Mouse (Mus musculus): ENCODE measurements around the gene Tmem237. TPM values are rescaled to one million over a fixed set of nuclear protein-coding genes. Genes with fewer than 3 reads are reported as not detected.

Tmem237 gene
- polyA plus RNA-seq (2014; fragmentation: Nextera tagmentation; extraction: Ambion mirVana) = 20.5 and 24.1 TPM in 2 replicates

DNA sequence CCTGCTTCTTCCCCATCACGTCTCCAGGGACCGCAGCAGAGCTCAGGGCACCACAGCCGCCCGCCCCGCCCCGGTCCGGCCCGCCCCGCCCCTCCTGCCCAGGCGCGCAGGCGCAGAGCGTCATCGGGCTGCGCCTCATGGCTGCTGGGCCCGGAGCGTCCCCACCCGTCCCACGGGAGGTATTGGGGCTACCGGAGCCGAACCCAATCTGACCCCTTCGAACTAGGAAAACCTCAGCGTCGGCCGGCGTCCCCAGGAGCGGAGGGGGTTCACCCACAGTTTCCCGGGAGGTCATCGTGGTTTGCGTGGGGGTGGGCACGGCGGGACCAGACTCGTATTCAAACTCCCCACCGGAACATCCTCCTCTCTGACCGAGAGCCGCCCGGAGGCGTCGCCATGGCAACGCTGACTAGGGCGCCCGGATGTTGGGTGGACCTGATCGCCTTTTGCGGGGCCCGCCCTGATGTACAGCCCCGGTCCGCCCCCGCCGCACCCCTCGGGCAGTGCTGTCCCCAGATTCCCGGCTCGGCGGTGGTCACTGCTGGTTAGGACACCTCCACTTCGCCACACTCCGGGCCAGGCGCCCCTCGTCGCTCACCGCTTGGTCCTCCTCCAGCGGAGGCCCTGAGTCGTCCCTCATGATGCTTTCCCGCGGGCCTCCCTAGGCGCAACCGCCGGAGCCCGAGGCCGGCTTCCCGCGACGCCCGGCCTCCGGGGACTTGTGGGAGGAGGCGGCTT is at the start of gene Tmem237:
Gene Tmem237, minus strand, starts transcription at position 689 of the 738 bp plus-strand sequence.
- DNase-seq (ENCODE audit: low spot score) = peak; percentile 95
- H3K27ac ChIP-seq (ENCODE audit: low read depth, low read length) = peak within 1 kb of the TSS; percentile 74
- under 1% methylated on average over 74 of the region's 74 CpGs for WGBS
- H3K4me2 ChIP-seq = peak within 1 kb of the TSS; percentile 96
- H3K9ac ChIP-seq (ENCODE audit: low read depth, low read length) = peak within 1 kb of the TSS; percentile 82
- no peaks in the 10 kb centered on the region for H3K36me3 ChIP-seq (ENCODE audit: control insufficient read depth, insufficient read depth, low read length)
- H3K27me3 ChIP-seq (replicated peaks; ENCODE audit: control insufficient read depth, insufficient read depth, low read length) = no peaks in the 10 kb centered on the region
- peak within 1 kb of the TSS; percentile 77 for H3K4me3 ChIP-seq (ENCODE audit: low read depth, low read length)
- H3K4me1 ChIP-seq (replicated peaks; ENCODE audit: control insufficient read depth, insufficient read depth, low read length) = peaks cover 3% of the 10 kb centered on the region; the same call in 1 of the 2 replicates
- peak; percentile 96 for ATAC-seq (replicated peaks; ENCODE audit: low FRiP score)
- H3K9me3 ChIP-seq (ENCODE audit: control insufficient read depth, low read length) = no peaks in the 10 kb centered on the region

DNA sequence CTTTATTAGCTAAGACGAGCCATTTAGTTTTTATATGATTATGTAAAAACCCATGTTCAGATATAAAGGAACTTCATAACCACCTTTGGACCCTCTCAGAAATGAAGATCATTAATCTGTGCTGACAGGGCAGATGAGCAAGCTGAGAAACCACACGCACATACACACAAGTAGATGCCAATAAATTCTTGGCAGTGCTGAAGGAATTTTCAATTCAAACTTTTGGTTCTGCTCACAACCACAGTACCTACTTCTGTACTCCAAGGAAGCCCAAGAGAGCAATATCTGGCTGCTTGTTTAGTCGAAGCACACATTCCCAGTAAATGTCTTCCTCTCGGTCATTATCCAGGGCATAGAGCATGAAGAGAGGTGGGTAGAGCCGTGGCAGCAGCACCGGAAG is 49.4 kb upstream of the Tmem237 start:
- Histone ChIP-seq H3K9ac (ENCODE audit: low read depth, low read length) (no peak overlapping the region), H3K27me3 (replicated peaks; ENCODE audit: control insufficient read depth, insufficient read depth, low read length) (no peaks in the 10 kb centered on the region), H3K9me3 (ENCODE audit: control insufficient read depth, low read length) (no peaks in the 10 kb centered on the region), H3K36me3 (ENCODE audit: control insufficient read depth, insufficient read depth, low read length) (peaks cover 7% of the 10 kb centered on the region), H3K4me2 (no peak overlapping the region), H3K4me1 (replicated peaks; ENCODE audit: control insufficient read depth, insufficient read depth, low read length) (peaks cover 21% of the 10 kb centered on the region), H3K27ac (ENCODE audit: low read depth, low read length) (no peak overlapping the region), H3K4me3 (ENCODE audit: low read depth, low read length) (no peak overlapping the region)
- 82% methylated on average over 6 of the region's 6 CpGs for WGBS
- ATAC-seq (replicated peaks; ENCODE audit: low FRiP score) (no peak), DNase-seq (ENCODE audit: low spot score) (no peak)

- Histone ChIP-seq H3K36me3 (ENCODE audit: control insufficient read depth, insufficient read depth, low read length) (peaks cover 7% of the 10 kb centered on the region), H3K27me3 (replicated peaks; ENCODE audit: control insufficient read depth, insufficient read depth, low read length) (no peaks in the 10 kb centered on the region), H3K4me2 (no peak overlapping the region), H3K9ac (ENCODE audit: low read depth, low read length) (no peak overlapping the region), H3K4me1 (replicated peaks; ENCODE audit: control insufficient read depth, insufficient read depth, low read length) (peaks cover 20% of the 10 kb centered on the region), H3K9me3 (ENCODE audit: control insufficient read depth, low read length) (no peaks in the 10 kb centered on the region), H3K27ac (ENCODE audit: low read depth, low read length) (no peak overlapping the region), H3K4me3 (ENCODE audit: low read depth, low read length) (no peak overlapping the region)
- ATAC-seq (replicated peaks; ENCODE audit: low FRiP score) (no peak), DNase-seq (ENCODE audit: low spot score) (no peak)
- WGBS = 54% methylated on average over 2 of the region's 2 CpGs
Measured at GRCm38 (mm10) chr1:59168556-59168955, 48.3 kb upstream of the Tmem237 start.

GRCm38 (mm10) chr1:59167654-59168425 is 47.6 kb upstream of the Tmem237 start:
- H3K27me3 ChIP-seq (replicated peaks; ENCODE audit: control insufficient read depth, insufficient read depth, low read length) = no peaks in the 10 kb centered on the region
- H3K4me1 ChIP-seq (replicated peaks; ENCODE audit: control insufficient read depth, insufficient read depth, low read length) = peaks cover 13% of the 10 kb centered on the region
- no peaks in the 10 kb centered on the region for H3K9me3 ChIP-seq (ENCODE audit: control insufficient read depth, low read length)
- no peak overlapping the region for H3K4me3 ChIP-seq (ENCODE audit: low read depth, low read length)
- peaks cover 4% of the 10 kb centered on the region; the same call in 1 of the 2 replicates for H3K36me3 ChIP-seq (ENCODE audit: control insufficient read depth, insufficient read depth, low read length)
- no peak overlapping the region for H3K9ac ChIP-seq (ENCODE audit: low read depth, low read length)
- DNase-seq (ENCODE audit: low spot score) = no peak
- no peak overlapping the region for H3K4me2 ChIP-seq
- WGBS = 73% methylated on average over 4 of the region's 4 CpGs
- no peak overlapping the region for H3K27ac ChIP-seq (ENCODE audit: low read depth, low read length)
- ATAC-seq (replicated peaks; ENCODE audit: low FRiP score) = no peak

GRCm38 (mm10) chr1:59166232-59166905 is 46.2 kb upstream of the Tmem237 start:
- Histone ChIP-seq H3K9me3 (ENCODE audit: control insufficient read depth, low read length) (no peaks in the 10 kb centered on the region), H3K9ac (ENCODE audit: low read depth, low read length) (no peak overlapping the region), H3K4me1 (replicated peaks; ENCODE audit: control insufficient read depth, insufficient read depth, low read length) (no peaks in the 10 kb centered on the region), H3K4me2 (no peak overlapping the region), H3K27me3 (replicated peaks; ENCODE audit: control insufficient read depth, insufficient read depth, low read length) (no peaks in the 10 kb centered on the region), H3K4me3 (ENCODE audit: low read depth, low read length) (no peak overlapping the region), H3K36me3 (ENCODE audit: control insufficient read depth, insufficient read depth, low read length) (peaks cover 4% of the 10 kb centered on the region; the same call in 1 of the 2 replicates), H3K27ac (ENCODE audit: low read depth, low read length) (no peak overlapping the region)
- WGBS = 95% methylated on average over 9 of the region's 9 CpGs
- no peak for ATAC-seq (replicated peaks; ENCODE audit: low FRiP score)
- no peak for DNase-seq (ENCODE audit: low spot score)

GRCm38 (mm10) chr1:59163918-59164317 is 43.7 kb upstream of the Tmem237 start:
- Histone ChIP-seq H3K9ac (ENCODE audit: low read depth, low read length) (no peak overlapping the region), H3K4me3 (ENCODE audit: low read depth, low read length) (no peak overlapping the region), H3K27me3 (replicated peaks; ENCODE audit: control insufficient read depth, insufficient read depth, low read length) (no peaks in the 10 kb centered on the region), H3K4me2 (no peak overlapping the region), H3K9me3 (ENCODE audit: control insufficient read depth, low read length) (no peaks in the 10 kb centered on the region), H3K27ac (ENCODE audit: low read depth, low read length) (no peak overlapping the region), H3K36me3 (ENCODE audit: control insufficient read depth, insufficient read depth, low read length) (peaks cover 4% of the 10 kb centered on the region; the same call in 1 of the 2 replicates), H3K4me1 (replicated peaks; ENCODE audit: control insufficient read depth, insufficient read depth, low read length) (no peaks in the 10 kb centered on the region)
- ATAC-seq (replicated peaks; ENCODE audit: low FRiP score) = no peak
- 67% methylated on average over 5 of the region's 5 CpGs for WGBS
- no peak for DNase-seq (ENCODE audit: low spot score)

DNA sequence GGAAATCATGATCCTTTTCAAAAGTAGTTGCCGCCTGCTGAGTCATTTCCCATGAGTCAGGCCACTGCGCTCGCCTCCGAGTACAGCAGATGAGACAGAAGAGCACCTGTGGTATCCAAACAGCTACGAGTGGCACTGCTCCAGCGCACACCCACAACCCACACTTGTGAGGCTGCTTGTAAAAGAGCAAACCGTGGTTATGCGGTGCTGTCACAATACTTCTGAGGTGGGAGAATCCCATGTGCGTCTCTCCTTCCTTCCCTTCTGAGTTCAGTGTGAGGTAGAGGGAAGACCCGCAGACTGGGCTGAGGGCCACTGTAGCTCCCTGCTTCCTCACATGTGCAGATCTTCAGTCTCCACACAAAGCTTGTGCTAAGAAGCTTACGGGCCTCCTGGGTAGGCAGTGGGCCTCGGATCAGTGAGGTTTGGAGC is 42.8 kb upstream of the Tmem237 start, which contains the start of gene Mpp4:
Gene Mpp4, minus strand, starts transcription at position 360 of the 432 bp plus-strand sequence.
- ATAC-seq (replicated peaks; ENCODE audit: low FRiP score) = no peak
- 58% methylated on average over 12 of the region's 12 CpGs for WGBS
- H3K36me3 ChIP-seq (ENCODE audit: control insufficient read depth, insufficient read depth, low read length) = peaks cover 4% of the 10 kb centered on the region; the same call in 1 of the 2 replicates
- H3K4me1 ChIP-seq (replicated peaks; ENCODE audit: control insufficient read depth, insufficient read depth, low read length) = no peaks in the 10 kb centered on the region
- H3K9me3 ChIP-seq (ENCODE audit: control insufficient read depth, low read length) = no peaks in the 10 kb centered on the region
- no peak within 1 kb of the TSS for H3K4me2 ChIP-seq
- no peak within 1 kb of the TSS for H3K4me3 ChIP-seq (ENCODE audit: low read depth, low read length)
- H3K9ac ChIP-seq (ENCODE audit: low read depth, low read length) = no peak within 1 kb of the TSS
- H3K27me3 ChIP-seq (replicated peaks; ENCODE audit: control insufficient read depth, insufficient read depth, low read length) = no peaks in the 10 kb centered on the region
- DNase-seq (ENCODE audit: low spot score) = no peak
- no peak within 1 kb of the TSS for H3K27ac ChIP-seq (ENCODE audit: low read depth, low read length)

GRCm38 (mm10) chr1:59162309-59163024 is 42.3 kb upstream of the Tmem237 start:
- no peak overlapping the region for H3K9ac ChIP-seq (ENCODE audit: low read depth, low read length)
- no peak overlapping the region for H3K27ac ChIP-seq (ENCODE audit: low read depth, low read length)
- no peak overlapping the region for H3K4me2 ChIP-seq
- 85% methylated on average over 8 of the region's 8 CpGs for WGBS
- H3K27me3 ChIP-seq (replicated peaks; ENCODE audit: control insufficient read depth, insufficient read depth, low read length) = no peaks in the 10 kb centered on the region
- DNase-seq (ENCODE audit: low spot score) (no peak), ATAC-seq (replicated peaks; ENCODE audit: low FRiP score) (no peak)
- H3K4me3 ChIP-seq (ENCODE audit: low read depth, low read length) = no peak overlapping the region
- no peaks in the 10 kb centered on the region for H3K4me1 ChIP-seq (replicated peaks; ENCODE audit: control insufficient read depth, insufficient read depth, low read length)
- H3K9me3 ChIP-seq (ENCODE audit: control insufficient read depth, low read length) = no peaks in the 10 kb centered on the region
- peaks cover 4% of the 10 kb centered on the region; the same call in 1 of the 2 replicates for H3K36me3 ChIP-seq (ENCODE audit: control insufficient read depth, insufficient read depth, low read length)
